Mouse (Mus musculus) kidney, embryonic 15.5 days (tissue): Measurements from ENCODE around the gene Hydin. TPM values are rescaled to one million over a fixed set of nuclear protein-coding genes. Genes with fewer than 3 reads are reported as not detected.

Source experiments
- ATAC-seq: fragments of 200-750 bp; cut with Nextera tagmentation; replicated peaks from 2 replicates; pipeline ENCODE4 v1.8.0; 2017; ENCODE audit warnings: moderate TSS enrichment; ENCODE audit not compliant: low FRiP score
- H3K27ac ChIP-seq: fragments of 300-500 bp; sonication (generic); 2 replicates; pipeline ENCODE4 v1.5.1; 2015; ENCODE audit warnings: mild to moderate bottlenecking, inconsistent platforms
- H3K27me3 ChIP-seq: fragments of 300-500 bp; sonication (generic); 2 replicates; pipeline ENCODE4 v1.6.1; 2015; ENCODE audit warnings: inconsistent platforms
- H3K36me3 ChIP-seq: fragments of 300-500 bp; sonication (generic); 2 replicates; pipeline ENCODE4 v1.6.1; 2015; ENCODE audit warnings: inconsistent platforms
- H3K4me1 ChIP-seq: fragments of 300-500 bp; sonication (generic); 2 replicates; pipeline ENCODE4 v1.6.1; 2015; ENCODE audit warnings: inconsistent platforms
- H3K4me2 ChIP-seq: fragments of 300-500 bp; sonication (generic); 2 replicates; pipeline ENCODE4 v1.6.1; 2015; ENCODE audit warnings: moderate library complexity, mild to moderate bottlenecking, inconsistent platforms
- H3K4me3 ChIP-seq: fragments of 300-500 bp; sonication (generic); replicated peaks from 2 replicates; pipeline ENCODE4 v1.5.1; 2015; ENCODE audit warnings: mild to moderate bottlenecking, inconsistent platforms
- H3K9ac ChIP-seq: fragments of 300-500 bp; sonication (generic); 2 replicates; pipeline ENCODE4 v1.6.1; 2015; ENCODE audit warnings: mild to moderate bottlenecking, inconsistent platforms
- H3K9me3 ChIP-seq: fragments of 300-500 bp; sonication (generic); replicated peaks from 2 replicates; pipeline ENCODE4 v1.6.1; 2016; ENCODE audit warnings: inconsistent platforms
- WGBS: fragments of 180-500 bp; shearing (Covaris S2); methylation state at CpG from one replicate; pipeline ENCODE4 v1.1.7; 2015; ENCODE audit warnings: mixed read lengths; 5-methylcytosine and 5-hydroxymethylcytosine counted together
- microRNA-seq: library from miRNA; unstranded; fragments of <30 nt; microRNA quantifications from one replicate; pipeline ENCODE4, GENCODE M21; 2016
- polyA plus RNA-seq: library from polyadenylated mRNA; unstranded; fragments of >200 nt; fragmentation: Nextera tagmentation; extraction: Ambion mirVana; gene quantifications from 2 replicates; pipeline ENCODE4 v1.2.1, GENCODE M21; 2015

Gene Hydin
- polyA plus RNA-seq, 1 experiment from 2014 or later: 0.05 TPM

- peak; percentile 56; the same call in 1 of the 2 replicates for ATAC-seq
- Histone ChIP-seq H3K27me3 (no peaks in the 10 kb centered on the region), H3K4me2 (no peak overlapping the region), H3K36me3 (peaks cover 45% of the 10 kb centered on the region), H3K9me3 (no peaks in the 10 kb centered on the region), H3K4me3 (no peak overlapping the region), H3K4me1 (no peaks in the 10 kb centered on the region), H3K27ac (no peak overlapping the region), H3K9ac (no peak overlapping the region)
- 35% methylated on average over 6 of the region's 6 CpGs for WGBS
Observed at GRCm38 (mm10) chr8:110646064-110646463, 379.3 kb downstream of the Hydin start.

DNA sequence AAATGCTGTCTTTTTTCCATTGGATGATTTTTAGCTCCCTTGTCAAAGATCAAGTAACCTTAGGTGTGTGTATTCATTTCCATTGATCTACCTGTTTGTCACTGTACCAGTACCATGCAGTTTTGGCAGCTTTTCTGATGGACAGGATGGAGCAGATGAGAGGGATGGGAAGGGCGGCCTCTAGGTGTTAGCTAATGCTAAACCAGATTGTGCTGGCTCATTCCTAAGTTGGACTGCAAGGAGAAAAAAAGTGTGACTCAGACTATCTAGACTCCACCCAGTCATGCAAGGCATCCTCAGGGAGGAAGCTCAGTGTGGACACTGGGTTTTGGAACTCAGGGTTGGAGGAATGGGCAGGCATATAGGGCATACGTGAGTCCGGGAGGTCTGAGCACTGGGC, 381.8 kb downstream of the Hydin start:
- H3K36me3 ChIP-seq: peaks cover 40% of the 10 kb centered on the region
- no peak overlapping the region for H3K4me3 ChIP-seq
- H3K9me3 ChIP-seq: no peaks in the 10 kb centered on the region
- no peaks in the 10 kb centered on the region for H3K27me3 ChIP-seq
- no peaks in the 10 kb centered on the region for H3K4me1 ChIP-seq
- H3K9ac ChIP-seq: no peak overlapping the region
- no peak overlapping the region for H3K4me2 ChIP-seq
- no peak for ATAC-seq
- no peak overlapping the region for H3K27ac ChIP-seq
- 92% methylated on average over 3 of the region's 3 CpGs for WGBS

GRCm38 (mm10) chr8:110649286-110649685, 382.5 kb downstream of the Hydin start:
- Histone ChIP-seq H3K9ac (no peak overlapping the region), H3K9me3 (no peaks in the 10 kb centered on the region), H3K36me3 (peaks cover 37% of the 10 kb centered on the region), H3K4me1 (0 out of 2 replicates have a peak, but pooled peaks cover under 1% of the 10 kb centered on the region), H3K4me3 (no peak overlapping the region), H3K27me3 (no peaks in the 10 kb centered on the region), H3K27ac (no peak overlapping the region), H3K4me2 (no peak overlapping the region)
- WGBS: 86% methylated on average over 6 of the region's 6 CpGs
- ATAC-seq: no peak

DNA sequence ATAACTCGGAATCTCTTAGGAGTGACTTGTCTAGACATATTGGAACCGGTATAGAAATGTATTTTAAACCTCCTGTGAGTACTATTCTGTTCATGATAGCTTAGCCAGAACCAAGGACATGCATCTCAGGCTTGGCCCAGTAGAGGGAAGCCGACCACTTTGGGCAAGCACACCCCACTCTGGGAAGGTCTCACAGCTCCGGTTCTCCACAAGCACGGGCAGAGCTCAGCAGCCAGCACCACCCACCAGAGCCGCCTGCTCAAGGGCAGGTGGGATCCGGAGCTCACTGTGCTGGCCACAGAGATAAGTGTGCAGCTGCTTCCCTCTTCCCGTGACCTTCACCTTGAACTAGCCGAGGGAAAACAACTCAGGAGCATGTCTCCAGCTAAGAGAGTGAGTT, 384.1 kb downstream of the Hydin start:
- Histone ChIP-seq H3K36me3 (peaks cover 26% of the 10 kb centered on the region), H3K9ac (no peak overlapping the region), H3K4me3 (no peak overlapping the region), H3K4me1 (peaks cover 9% of the 10 kb centered on the region), H3K27me3 (no peaks in the 10 kb centered on the region), H3K27ac (no peak overlapping the region), H3K4me2 (no peak overlapping the region), H3K9me3 (no peaks in the 10 kb centered on the region)
- no peak for ATAC-seq
- WGBS: 89% methylated on average over 9 of the region's 9 CpGs

- Histone ChIP-seq H3K27me3 (no peaks in the 10 kb centered on the region), H3K9ac (no peak overlapping the region), H3K4me1 (peaks cover 12% of the 10 kb centered on the region), H3K27ac (no peak overlapping the region), H3K4me2 (no peak overlapping the region), H3K9me3 (no peaks in the 10 kb centered on the region), H3K36me3 (peaks cover 31% of the 10 kb centered on the region), H3K4me3 (no peak overlapping the region)
- 82% methylated on average over 4 of the region's 4 CpGs for WGBS
- no peak for ATAC-seq
Observed at GRCm38 (mm10) chr8:110651847-110652246, 385.1 kb downstream of the Hydin start.

DNA sequence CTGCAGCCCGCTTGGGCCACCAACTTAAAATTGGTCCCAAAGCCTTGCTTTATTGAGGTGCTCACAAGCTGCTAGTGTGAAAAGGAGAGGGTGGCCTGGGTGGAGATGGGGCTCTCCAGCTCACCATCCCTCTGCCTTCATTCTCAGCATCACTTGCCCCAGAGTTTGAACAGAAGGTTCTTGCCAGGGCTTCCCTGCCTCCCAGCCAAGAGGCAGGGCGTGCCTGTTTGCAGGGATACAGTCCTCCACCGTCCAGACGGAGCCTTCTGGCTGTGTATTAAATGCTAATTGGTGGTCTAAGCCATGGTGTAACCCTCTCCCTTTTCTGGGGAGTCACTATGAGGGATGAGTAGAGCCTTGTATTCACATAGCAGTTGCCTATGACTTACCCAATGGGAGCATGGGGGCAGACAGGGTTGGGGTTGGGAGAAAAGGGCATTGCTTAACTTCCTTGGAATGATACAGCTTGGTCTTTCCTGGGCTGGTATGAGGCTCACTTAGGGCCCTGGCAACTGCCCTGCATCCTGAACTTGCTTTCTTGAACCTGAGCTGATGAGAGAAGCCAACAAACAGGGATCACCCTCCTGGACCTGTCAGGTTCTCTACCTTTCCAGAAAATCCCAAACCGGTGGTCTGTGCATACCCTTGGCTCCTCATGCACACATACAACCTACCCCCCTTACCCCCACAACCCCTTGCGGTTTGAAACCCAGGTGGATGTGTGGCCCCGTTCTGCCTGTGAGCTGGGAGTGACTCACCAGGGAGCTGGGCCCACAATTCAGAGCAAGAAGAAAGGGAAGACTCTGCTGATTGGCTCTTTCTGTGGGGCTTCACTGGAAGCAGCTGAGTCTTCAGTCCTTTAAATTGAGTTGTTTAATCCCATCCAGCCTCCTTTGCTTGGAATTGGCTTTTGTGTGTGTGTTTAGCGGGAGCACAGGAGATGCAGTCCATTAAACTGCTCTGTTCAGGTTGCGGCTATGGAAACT, 387.6 kb downstream of the Hydin start:
- no peaks in the 10 kb centered on the region for H3K27me3 ChIP-seq
- H3K4me2 ChIP-seq: no peak overlapping the region
- peaks cover 44% of the 10 kb centered on the region for H3K36me3 ChIP-seq
- 73% methylated on average over 9 of the region's 9 CpGs for WGBS
- no peak for ATAC-seq
- H3K9me3 ChIP-seq: no peaks in the 10 kb centered on the region
- no peak overlapping the region for H3K9ac ChIP-seq
- no peak overlapping the region for H3K4me3 ChIP-seq
- peaks cover 12% of the 10 kb centered on the region for H3K4me1 ChIP-seq
- H3K27ac ChIP-seq: peak overlapping the region; percentile 58

DNA sequence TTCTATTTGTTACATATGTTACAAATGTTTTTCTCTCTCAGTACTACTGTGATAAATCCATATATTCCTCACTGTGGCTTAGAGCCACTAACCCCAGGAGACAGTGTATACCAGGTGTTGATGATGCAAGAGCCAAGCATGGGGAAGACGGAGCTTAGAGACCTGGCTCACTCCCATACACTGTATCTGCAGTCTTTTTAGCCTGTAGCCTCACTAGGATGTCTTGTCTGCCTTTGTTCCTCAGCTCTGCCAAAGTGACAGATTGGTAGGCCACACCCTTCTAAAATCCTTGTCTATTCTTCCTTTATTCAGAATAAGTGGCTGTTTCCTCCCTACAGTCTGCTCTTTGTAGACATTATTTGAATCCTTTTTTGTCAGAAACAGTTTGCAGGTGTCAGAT, 389.1 kb downstream of the Hydin start:
- Histone ChIP-seq H3K9me3 (no peaks in the 10 kb centered on the region), H3K9ac (no peak overlapping the region), H3K4me1 (peaks cover 17% of the 10 kb centered on the region), H3K4me2 (no peak overlapping the region), H3K4me3 (no peak overlapping the region), H3K36me3 (peaks cover 43% of the 10 kb centered on the region), H3K27ac (no peak overlapping the region), H3K27me3 (no peaks in the 10 kb centered on the region)
- WGBS: 74% methylated on average over 1 of the region's 1 CpGs
- no peak for ATAC-seq

- H3K9me3 ChIP-seq: no peaks in the 10 kb centered on the region
- no peak overlapping the region for H3K27ac ChIP-seq
- no peaks in the 10 kb centered on the region for H3K27me3 ChIP-seq
- no peak overlapping the region for H3K4me3 ChIP-seq
- H3K36me3 ChIP-seq: peaks cover 41% of the 10 kb centered on the region
- ATAC-seq: no peak
- WGBS: 88% methylated on average over 2 of the region's 2 CpGs
- H3K9ac ChIP-seq: no peak overlapping the region
- peaks cover 17% of the 10 kb centered on the region for H3K4me1 ChIP-seq
- H3K4me2 ChIP-seq: no peak overlapping the region
Observed at GRCm38 (mm10) chr8:110657661-110658060, 390.9 kb downstream of the Hydin start.

Small RNA genes lying within 50 kb of the gene (microRNA-seq; reads per million reads assigned to microRNA genes)
- gene Gm44489 (not detected), gene Gm47306 (not detected)

Other genes with a start within 250 kb of the Hydin start
- 0.16 and 0.30 TPM in 2 replicates for gene Chst4, start 227.2 kb upstream of the Hydin start, polyA plus RNA-seq
- gene Zfp612, start 187.2 kb upstream of the Hydin start, polyA plus RNA-seq: 7.5 and 8.1 TPM in 2 replicates
- gene Gm21964, start 165.8 kb upstream of the Hydin start, polyA plus RNA-seq: not detected in 2 replicates
- not detected in 2 replicates for gene Gm17720, start 164.2 kb upstream of the Hydin start, polyA plus RNA-seq
- gene Calb2, start 98.8 kb upstream of the Hydin start, polyA plus RNA-seq: 0.21 TPM in 1 of 2 replicates, not detected in the other
- gene Cmtr2, start 51.3 kb upstream of the Hydin start, polyA plus RNA-seq: 9.5 and 10.1 TPM in 2 replicates